Mouse (Mus musculus) cerebellum, postnatal 25 days (tissue): ENCODE results near the gene Cavin3.

Source experiments
- DNase-seq, 2 experiments: peaks; one replicate each; pipeline ENCODE4 v3.0.0; 2021; ENCODE audit warnings: mixed read lengths in 2 of 2

Cavin3 gene

GRCm38 (mm10) chr7:105481505-105482411 lies at the start of gene Cavin3:
Gene Cavin3 (minus strand): TSS chr7:105482300.
- DNase-seq = peak; percentile 68 to 75

- DNase-seq = no peak
Observed at GRCm38 (mm10) chr7:105528094-105528493, 46.0 kb upstream of the Cavin3 start.

GRCm38 (mm10) chr7:105527306-105527937 lies 45.3 kb upstream of the Cavin3 start:
- DNase-seq = peak; percentile 30 to 54

DNA sequence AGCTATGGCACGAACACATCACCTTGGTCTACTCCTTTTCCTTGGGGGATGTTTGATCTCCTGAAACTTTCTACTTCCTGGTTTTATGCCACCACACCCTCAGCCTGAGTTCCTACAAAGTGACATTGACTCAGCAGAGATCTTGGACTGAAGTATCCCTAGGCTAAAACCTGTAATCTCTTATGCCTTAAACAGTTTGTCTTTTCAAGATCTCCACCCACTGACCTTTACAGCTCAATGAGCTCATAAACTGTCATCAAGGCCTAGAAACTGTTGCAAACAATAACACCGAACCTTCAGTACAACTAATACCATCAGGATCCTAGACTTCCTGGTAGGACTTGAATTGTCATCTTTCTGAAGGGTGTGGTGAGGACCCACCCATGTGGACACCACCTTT lies 42.1 kb upstream of the Cavin3 start:
- DNase-seq = no peak

DNA sequence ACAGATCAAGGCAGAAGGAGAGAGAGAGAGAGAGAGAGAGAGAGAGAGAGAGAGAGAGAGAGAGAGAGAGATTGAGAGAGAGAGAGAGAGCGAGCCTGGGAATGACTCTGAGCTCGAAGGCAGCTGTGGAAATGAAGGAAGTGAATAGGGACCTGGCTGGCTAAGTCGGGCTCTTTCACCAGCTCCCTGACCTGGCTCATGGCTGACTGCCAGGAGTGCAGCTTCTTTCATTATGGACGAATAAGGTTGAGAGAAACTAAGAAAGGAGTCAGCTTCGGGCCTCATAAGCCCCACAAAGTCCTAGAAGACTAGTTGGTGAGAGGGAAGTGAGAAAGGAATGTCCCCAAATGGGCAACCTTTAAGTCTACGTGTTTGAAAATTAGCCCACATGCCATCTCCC lies 38.1 kb upstream of the Cavin3 start:
- DNase-seq = peak; percentile 27 to 58

GRCm38 (mm10) chr7:105519771-105520170 lies 37.7 kb upstream of the Cavin3 start:
- DNase-seq = no peak

- DNase-seq = peak; percentile 57 to 70
Observed at GRCm38 (mm10) chr7:105519336-105519735, 37.2 kb upstream of the Cavin3 start.

DNA sequence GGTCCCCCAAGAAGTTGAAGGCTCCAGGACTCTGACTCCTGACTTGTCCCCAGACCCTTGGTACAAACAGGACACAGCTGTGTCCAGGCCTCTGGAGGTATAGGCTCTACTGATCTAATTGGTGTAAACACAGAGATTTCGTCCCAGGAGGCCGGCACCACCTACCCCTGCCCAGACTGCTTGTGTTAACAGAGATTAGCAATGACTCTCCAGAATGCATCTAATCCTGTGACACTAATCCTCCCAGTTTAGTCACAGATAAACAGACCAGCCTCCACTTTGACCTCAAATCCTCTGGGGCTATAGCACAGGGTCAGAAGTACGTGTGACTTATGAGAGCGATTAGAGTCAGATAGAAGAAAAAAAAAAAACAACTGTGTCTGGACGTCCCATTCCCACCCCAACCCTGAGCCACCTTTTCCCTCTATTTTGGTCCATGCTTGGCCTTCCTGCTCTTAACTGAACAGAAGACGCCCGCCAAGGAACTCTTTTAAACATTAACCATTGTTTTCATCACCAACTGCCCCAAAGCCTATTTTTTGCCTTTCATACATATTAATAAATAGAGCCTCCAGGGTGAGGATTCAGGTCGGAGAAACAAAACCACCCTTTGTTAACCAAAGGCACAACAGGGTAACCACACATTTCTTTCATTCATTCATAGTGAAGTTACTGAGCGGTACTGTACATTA lies 34.7 kb upstream of the Cavin3 start:
- no peak for DNase-seq

- peak; percentile 72 to 84 for DNase-seq
Observed at GRCm38 (mm10) chr7:105515178-105515577, 33.1 kb upstream of the Cavin3 start.

- no peak for DNase-seq
Observed at GRCm38 (mm10) chr7:105514561-105514960, 32.5 kb upstream of the Cavin3 start.

- DNase-seq = no peak
Observed at GRCm38 (mm10) chr7:105513845-105514291, 31.8 kb upstream of the Cavin3 start.

DNA sequence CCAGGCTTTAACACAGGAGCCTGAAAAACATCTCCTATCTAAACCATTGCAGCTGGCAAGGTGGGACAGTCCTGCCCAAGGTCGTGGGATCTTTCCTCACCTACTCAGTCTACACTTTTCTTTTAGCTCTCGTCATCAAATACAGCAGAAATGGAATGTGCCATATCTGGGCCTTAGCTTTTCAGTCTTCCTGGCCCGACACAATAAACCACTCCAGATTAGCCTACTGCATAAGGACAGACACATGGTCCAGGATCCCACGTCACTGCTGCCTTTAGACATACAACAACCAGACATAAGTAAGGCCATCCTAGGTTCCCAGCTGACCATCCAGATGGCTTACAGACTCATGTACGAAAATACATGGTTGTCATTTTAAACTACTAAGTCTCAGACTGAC lies 28.0 kb upstream of the Cavin3 start:
- DNase-seq = no peak

DNA sequence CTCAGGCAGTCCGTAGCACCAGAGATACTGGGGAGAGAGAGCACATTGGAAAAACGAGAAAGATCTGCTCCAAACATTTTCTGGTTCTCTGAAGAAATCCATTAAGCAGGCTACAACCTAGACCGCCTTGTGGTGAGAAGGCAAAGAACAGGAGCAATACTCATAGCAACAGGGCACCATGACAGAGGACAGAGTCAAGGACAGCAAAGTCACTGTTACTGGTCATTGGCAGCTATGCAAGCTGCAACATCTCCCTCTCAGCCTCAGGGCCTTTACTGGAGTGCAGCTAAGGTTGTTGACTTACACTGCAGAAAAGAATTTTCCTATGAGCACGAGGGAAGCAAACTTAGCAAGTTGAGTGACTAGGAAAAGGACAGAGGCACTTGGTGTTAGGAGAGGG lies 25.2 kb upstream of the Cavin3 start:
- no peak for DNase-seq

DNA sequence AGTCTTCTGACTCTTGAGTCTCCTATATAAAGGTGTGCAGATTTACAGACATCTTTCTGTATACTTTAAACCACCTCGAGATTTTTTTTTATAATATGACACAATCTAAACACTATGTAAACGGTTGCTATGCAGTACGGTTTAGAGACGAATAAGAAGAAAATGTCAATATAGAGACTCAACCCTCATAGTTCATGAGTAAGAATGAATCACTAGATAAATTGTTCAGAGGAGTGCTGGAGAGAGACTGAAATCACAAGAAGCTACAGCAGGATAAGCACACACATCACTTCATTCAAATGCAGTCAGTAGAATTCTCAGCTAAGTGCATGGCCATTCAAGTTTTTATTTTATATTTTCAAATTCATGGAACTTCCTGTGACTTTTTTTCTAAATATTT lies 19.9 kb upstream of the Cavin3 start:
- DNase-seq = no peak

DNA sequence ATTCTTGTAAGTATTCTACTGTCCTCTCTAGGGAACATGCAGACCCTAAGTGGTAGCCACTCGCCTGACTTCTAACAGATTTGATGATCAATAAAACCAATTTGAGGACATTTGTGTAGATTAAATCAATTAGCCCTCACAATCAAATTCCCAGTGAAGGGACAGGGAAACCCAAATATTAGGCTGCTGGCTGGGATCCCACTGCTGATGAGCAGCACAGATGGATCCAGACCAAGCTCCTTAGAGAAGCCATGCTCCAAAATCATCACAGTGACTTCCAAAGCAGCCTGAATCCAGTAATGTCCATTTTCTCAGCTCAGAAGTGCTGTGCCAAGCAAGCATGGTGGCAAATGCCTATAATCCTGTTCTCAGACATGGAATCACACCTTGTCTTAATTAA lies 17.6 kb upstream of the Cavin3 start:
- DNase-seq = peak; percentile 46 to 68

GRCm38 (mm10) chr7:105498854-105499492 lies 16.9 kb upstream of the Cavin3 start:
- no peak for DNase-seq

DNA sequence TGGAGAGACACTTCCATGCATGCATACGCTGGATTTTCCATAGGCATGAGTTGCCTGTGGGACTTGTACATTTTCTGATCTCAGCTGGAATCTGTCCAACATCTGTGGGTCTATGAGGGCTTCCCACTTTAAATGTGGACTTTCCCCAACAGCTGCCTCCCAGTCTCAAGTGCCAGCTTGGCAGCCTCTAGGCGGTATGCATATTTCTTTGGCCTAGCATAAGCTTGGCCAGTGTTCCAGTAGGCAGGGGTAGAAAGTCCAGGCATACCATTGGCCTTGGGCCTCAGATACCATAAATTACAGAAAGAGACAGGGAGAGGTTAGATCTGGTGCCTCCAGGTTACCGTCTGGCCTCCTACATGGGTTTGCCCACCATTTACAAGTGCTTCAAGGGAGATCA lies 15.8 kb upstream of the Cavin3 start:
- DNase-seq = no peak

DNA sequence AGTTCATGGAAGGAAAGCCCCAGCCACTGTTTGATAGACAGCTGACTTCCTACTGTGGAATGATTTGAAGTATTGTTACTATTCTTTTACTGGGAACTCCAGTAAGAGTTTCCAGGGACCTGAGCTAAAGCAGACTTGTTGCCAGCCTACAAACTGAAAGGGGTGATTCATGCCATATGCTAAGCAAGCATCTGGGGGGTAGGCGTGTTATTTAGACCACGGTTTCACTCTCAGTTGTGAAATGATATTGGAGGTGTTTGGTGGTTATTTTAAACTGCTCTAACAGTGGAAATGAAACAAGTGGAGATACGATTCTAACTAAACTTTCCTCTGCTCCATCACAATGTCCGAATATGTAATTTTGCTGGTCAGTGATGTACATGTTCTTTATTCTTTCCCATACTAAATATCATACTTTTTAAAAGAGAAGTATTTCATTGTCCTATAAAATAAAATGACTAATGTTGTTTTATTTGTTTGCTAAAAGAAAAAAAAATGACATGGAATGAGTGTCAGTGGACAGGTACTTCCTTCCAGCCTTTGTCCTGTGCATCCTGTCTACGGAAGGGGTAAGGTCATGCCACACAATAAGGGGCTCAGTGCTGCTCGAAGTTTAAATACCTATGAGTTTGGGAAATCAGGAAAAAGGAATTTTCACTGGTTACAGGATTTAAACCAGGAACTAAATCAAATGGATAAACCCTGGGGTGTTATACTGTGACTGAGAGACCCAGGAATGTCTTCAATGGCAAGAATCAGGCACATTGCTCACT lies 5.2 kb upstream of the Cavin3 start:
- DNase-seq = no peak

DNA sequence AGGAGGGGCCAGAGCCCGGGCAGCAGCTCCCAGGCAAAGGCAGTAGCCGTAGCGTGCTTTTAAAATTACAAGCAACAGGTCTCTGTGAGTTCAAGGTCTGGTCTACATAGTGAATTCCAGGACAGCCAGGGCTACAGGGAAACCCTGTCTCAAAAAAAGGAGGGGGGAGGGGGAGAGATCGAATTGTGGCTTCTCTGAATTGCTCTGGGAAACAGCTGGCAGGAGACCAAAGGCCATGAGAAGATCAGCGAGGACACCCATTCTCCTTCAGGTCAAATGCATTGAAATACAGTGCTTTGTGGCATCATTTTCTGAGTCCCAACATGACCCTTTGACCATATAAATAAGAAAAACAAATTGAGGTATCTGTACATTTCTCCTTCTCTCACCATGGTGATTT lies 2.9 kb upstream of the Cavin3 start:
- no peak for DNase-seq

DNA sequence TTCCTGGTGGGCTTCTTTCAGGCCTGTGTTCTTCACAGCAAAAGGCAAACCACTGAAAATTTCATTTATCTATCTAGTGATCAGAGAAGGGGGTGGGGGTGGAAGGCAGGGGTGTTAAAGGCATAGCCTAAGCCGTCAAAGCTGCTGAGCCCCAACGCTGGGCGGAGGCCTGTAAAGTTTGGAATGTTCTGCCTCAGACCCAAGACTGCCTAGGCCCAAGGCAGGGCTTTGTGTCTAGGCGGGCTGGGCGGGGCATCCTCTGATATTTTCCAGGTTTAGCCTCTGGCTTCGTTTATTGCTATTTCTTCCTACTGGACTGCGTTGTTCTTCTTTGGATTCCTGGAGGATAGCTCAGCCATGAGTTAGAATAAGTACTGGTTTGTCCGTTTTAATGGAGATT lies 326 bp upstream of the Cavin3 start:
- peak in 1 of 2 experiments; percentile 31 for DNase-seq

- DNase-seq = peak; percentile 29 to 44
Observed at GRCm38 (mm10) chr7:105480561-105481504, 1.3 kb downstream of the Cavin3 start.
